Mouse (Mus musculus) thymus, postnatal 14 days (tissue): ENCODE data around the gene Fam133b.
"Not testable (repeated sequence)": the region's sequence is repeated elsewhere in the genome, so short reads cannot be mapped to it uniquely, and the experiment has no call there.

Source experiments
- DNase-seq: peaks from one replicate; pipeline ENCODE4 v3.0.0; 2021

The Fam133b gene

DNA sequence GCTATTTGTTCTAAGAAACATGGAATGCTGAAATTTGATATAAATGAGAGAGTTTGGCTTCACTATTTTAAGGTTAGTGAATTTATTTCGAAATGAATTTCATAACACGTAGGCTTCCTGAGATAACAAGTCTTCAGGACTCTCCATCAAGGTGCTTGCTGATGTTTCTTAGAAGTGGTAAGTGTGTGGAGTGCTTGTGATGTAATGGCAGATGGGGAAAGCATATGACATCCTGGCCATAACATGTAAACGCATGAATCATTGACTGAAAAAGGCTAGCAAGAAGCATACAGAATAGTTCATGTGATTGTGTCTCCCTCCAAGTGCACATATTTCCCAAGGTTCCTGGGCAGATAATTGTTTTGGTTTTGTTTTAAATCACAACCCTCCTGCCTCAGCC, 57.2 kb downstream of the Fam133b start:
- DNase-seq = no peak

DNA sequence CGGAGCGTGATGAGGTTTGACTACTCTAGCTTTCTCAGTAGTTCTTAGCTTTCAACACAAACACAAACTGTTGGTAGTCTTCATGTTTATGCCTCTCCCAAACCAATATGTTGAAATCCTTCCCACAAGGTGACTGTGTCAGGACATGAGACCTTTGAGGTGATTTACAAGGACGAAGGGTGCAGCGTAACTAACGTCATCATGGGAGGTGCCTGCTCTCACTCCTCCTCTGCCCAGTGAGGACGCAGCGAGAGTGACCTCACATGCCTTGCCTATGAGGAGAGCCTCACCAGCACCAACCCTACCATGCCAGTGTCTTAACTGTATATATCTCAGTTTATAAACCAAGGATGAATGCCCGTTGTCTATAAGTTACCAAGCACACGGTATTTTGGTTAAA, 63.5 kb downstream of the Fam133b start:
- DNase-seq = no peak

GRCm38 (mm10) chr5:3609241-3609640, 65.6 kb downstream of the Fam133b start:
- no peak for DNase-seq

- not testable (repeated sequence) for DNase-seq
Observed at GRCm38 (mm10) chr5:3611835-3612234, 68.2 kb downstream of the Fam133b start.
